Mouse (Mus musculus) right cerebral cortex, adult 2 months (tissue): ENCODE results near the gene Cux1.

Source experiments
- DNase-seq, 2 experiments: peaks; one replicate each; pipeline ENCODE4 v3.0.0; 2021 to 2022; ENCODE audit warnings: low spot score in 2 of 2

Gene Cux1

DNA sequence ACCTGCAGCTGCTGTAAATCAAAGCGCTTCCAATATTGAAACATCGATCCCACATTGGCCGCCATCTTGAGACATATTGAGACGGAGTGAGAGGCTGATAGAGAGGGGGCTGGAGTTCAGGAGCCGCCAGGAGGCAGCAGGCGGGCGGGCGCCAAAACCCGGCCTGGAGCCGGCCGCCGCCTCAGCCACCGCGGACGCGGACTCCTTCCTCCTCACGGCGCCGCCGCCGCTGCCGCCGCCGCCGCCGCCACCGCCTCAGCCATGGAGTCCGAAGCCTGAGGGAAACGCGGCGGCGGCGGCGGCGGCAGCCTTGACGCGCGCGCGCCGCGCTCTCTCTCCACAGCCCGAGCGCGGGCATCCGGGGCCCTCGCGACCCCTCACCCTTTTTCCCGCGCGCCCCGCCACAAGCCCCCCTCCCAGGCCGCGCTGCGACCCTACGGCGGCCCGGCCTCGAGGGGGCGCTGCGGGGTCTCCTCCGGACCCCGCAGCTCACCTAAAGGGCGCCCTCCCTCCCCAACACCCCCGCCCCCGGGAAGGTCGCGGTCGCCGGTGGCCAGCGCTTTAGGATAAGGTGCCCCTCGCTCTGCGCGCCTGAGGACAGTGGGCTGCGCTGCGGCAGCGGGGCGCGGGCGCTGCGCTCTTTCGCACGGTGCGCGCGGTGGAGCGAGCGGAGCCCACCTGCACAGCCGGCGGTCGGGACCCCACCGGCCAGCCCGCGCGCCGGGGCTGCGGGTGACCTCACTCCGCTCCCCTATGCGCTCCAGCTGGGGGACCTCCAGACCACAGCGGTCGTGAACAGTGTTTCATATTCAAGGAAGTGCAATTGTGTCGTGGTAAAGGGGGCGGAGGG, at the start of gene Cux1:
Gene Cux1, minus strand, starts transcription at position 315 of the 850 bp plus-strand sequence.
- peak; percentile 66 to 78 for DNase-seq

- DNase-seq: no peak
Observed at GRCm38 (mm10) chr5:136612391-136612790, 45.1 kb upstream of the Cux1 start.

DNA sequence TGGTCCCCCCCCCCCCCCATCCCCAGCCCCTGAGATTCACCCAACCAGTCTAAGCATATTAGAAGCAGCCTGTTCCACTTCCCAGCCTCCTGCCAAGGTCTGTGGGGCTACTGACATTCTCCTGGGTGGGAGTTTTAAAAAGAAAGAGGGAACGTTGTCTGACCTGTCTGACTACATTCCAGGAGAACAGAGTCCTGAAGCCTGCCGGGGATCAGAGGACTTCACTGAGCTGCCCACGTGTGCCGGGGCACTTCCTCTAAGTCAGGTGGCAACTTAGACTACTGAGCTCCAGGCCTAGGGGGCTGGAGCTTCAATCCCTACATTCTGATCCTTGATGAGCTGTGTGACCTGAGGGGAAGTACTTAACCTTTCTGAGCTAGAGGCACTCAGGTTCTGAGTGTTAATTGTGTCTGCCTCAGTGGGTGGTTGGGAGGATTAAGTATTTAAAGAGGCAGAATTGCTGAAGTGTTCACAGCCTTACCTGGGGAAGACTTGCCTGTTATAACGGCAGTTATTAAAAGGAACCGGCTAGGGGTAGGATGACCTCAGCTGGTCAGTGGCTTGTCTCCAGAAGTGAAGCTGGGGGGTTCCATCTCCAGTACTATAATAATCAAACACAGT, 41.6 kb upstream of the Cux1 start:
- DNase-seq: no peak

- no peak for DNase-seq
Observed at GRCm38 (mm10) chr5:136605144-136605543, 37.9 kb upstream of the Cux1 start.

DNA sequence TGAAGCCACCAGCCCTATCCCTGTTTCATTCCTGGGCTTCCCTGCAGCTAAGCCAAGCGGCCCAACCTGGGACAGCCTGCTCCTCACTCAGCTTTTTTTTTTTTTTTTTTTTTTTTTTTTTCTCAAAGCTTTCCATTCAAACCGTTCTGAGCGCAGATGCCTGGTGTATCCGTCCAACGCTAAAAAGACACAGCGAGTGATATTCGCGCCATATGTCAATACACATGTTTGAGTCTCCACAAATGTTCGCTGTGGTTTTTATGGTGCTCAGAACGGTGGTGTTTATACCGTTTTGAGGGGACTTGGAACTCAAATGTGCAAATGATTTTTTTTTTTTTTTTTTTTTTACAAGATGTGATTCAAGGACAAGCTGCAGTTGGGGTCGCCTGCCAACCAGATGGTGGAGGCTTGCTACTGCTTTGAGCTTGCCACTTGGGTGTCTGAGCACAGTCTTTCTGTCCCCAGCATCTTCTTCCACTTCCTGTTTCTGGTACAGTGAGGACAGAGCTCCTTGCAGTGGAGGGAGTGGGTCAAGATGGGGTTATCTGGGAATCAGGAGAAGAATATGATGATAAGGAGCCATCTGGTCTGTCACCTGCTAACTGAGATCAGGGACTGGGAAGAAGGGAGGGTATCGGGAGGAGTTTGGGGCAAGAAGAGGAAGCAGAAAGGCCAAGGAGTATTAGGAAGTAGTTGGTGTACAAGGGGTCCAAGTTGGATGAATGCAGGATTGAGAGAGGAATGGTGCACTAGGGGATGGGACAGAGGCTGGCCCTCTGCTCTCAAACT, 36.1 kb upstream of the Cux1 start:
- peak in 1 of 2 experiments; percentile 42 for DNase-seq

- no peak for DNase-seq
Observed at GRCm38 (mm10) chr5:136600511-136600910, 33.2 kb upstream of the Cux1 start.

DNA sequence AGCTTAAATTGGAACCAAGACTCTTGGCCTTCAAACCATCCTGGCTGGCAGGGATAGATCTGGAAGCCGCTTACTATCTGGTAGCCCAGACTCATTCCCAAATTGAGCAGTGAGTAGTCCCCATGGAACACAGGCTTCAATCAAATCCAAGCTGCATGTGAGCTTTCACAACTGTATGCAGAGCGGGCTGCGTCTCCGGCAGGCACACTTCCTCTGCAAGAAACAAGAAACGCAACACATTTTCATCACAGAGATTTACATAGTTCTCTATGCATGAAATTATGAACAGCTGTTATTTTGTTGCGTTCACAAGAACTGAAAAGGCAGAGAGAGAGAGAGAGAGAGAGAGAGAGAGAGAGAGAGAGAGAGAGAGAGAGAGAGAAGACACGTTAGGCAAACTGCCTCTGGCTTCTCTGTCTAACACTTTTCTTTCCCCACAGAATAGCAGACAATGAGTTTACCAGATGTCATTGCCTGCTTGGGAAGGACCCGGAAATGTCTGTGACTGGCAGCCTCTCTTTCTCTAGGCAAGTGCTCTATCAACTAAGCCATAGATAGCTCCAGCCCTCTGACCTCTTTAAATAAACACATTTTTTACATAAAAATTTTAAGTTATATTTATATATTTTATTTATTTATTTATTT, 27.7 kb upstream of the Cux1 start:
- no peak for DNase-seq

- DNase-seq: no peak
Observed at GRCm38 (mm10) chr5:136591816-136592499, 24.7 kb upstream of the Cux1 start.

- DNase-seq: no peak
Observed at GRCm38 (mm10) chr5:136589002-136589401, 21.7 kb upstream of the Cux1 start.

GRCm38 (mm10) chr5:136588471-136588870, 21.2 kb upstream of the Cux1 start:
- DNase-seq: no peak

GRCm38 (mm10) chr5:136584676-136585285, 17.5 kb upstream of the Cux1 start:
- no peak for DNase-seq

DNA sequence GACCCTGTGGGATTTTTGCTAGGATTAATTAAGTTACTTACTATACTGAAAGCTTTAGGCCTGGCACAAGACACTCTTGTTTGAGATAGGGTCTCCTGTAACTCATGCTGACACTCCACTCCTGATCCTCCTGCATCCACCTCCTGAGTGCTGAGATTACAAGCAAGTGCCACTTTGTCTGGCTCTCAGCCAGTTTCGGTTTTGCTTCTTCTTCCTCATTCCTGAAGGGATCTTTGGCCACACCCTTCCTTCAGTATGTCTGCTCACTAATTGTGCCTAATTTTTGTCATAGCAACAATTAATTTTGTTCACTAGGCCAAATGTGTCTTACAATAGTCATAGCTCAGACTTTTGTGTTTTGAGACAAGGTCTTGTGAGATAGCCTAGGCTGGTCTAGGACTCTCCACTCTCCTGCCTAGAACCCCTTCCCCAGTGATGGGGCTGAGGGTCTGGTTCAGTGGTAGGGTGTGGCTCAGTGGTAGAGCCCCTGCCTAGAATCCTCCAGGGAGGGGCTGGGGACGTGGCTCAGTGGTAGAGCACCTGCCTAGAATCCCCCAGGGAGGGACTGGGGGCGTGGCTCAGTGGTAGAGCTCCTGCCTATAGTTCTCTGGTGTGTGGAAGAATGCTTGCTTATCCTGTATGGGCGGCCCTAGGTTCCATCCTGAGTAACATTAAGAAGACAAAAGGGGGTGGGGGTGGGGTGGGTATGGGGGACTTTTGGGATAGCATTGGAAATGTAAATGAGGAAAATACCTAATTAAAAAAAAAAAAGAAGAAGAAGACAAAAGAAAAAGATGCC, 16.6 kb upstream of the Cux1 start:
- no peak for DNase-seq

- no peak for DNase-seq
Observed at GRCm38 (mm10) chr5:136583256-136583655, 16.0 kb upstream of the Cux1 start.

DNA sequence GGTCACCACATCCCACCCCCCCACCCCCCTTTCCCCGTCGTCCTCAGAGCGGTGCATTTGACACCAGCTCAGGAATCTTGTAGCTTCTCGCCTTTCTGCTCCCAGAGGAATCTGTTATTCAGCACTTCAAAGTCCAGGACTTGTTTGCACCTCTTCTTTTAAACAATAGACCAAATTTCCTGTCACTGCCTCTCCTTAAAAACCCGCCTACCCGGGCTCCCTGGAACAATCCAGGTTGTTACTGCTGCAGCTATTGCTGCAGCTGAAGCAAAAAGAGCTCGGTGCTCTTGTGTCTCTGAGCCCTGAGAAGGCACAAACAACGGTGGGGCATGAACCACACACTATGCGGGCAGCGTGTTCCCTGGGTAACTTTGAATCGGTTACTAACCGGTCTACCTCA, 14.9 kb upstream of the Cux1 start:
- DNase-seq: no peak

DNA sequence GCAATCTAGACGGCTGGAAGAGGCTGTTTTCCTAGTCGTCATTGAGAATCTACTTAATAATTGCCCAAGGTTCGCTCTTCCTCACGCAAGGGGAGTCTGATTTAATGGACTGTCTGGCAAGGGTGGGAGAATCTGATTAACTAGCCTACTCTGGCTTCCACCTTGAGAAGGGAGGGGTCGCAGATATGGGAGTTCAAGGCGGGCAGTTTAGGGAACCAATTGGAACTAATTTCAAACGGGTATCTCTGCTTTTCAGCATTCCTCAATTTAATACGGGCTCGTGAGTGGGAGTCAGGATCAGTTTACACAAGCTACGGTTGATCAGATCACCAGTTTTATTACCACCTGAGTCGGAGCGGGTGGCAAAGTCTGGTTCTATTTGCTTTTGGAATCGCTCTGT, 14.3 kb upstream of the Cux1 start:
- no peak for DNase-seq

GRCm38 (mm10) chr5:136581166-136581565, 13.9 kb upstream of the Cux1 start:
- no peak for DNase-seq

GRCm38 (mm10) chr5:136578201-136578600, 10.9 kb upstream of the Cux1 start:
- DNase-seq: no peak

DNA sequence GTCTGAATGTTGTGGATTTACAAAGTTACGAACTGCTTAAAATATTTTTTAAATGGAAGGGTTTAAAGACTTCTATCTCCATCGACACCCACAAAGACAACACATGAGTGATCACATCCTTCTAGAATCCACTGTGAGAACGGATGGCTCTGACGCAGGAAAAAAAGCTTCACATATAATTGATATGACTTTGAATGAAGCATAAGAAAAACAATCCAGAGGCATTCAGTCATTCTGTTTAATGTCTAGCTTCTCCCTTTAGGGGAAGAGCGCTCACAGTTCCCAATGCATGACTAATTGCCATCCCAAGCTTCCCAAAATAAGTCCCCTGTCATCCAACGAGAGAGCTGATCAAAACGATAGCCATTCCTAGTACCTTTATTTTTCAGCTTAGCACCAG, 2.9 kb upstream of the Cux1 start:
- DNase-seq: no peak

GRCm38 (mm10) chr5:136568776-136569175, 1.5 kb upstream of the Cux1 start:
- peak; percentile 58 to 62 for DNase-seq
